Mouse (Mus musculus) frontal cortex, postnatal 10 days (tissue): ENCODE results near the gene Idh3a.
"Not testable (repeated sequence)": the region's sequence is repeated elsewhere in the genome, so short reads cannot be mapped to it uniquely, and the experiment has no call there.

Experiments used
- DNase-seq, 2 experiments: peaks; one replicate each; pipeline ENCODE4 v3.0.0; 2022; ENCODE audit warnings: low spot score in 2 of 2, mixed read lengths in 1 of 2

Gene Idh3a

DNA sequence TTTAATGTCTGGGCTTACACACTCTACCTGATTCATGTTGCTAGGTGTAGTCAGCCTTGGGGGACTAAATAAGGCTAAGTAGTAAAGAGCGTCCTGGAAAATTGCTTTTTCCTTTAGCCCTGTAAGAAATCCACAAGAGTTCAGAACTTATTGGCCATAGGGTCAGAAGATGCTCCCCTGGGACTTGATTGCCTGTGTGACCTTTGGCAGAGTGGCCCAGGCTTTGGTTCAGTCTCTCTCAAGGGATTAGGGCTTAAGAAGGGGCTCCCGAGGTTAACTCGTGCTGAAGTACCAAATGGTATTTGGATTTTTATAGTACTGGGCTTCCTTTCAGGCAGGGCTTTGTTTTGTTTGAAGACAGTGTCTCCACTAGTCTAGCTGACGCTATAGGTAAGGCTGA is 1.7 kb downstream of the Idh3a start:
- DNase-seq = no peak

DNA sequence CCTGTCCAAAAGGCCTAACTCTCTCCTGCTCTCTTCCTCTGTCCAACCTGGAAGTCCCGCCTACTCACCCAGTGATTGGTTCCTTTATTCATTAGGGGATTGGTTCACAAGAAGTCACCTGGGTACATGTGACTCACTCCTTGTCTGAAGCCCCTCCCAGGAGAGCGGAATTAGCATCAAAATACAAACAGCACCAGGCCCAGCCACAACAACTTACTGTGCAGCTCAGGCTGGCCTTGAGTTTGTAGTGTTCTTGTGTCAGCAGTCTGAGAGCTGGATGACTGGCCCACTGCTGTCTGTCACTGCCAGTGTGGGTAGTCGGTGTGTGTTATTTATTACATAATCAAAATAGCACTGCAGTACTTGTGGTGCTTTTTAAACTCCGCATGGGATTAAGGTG is 7.5 kb downstream of the Idh3a start:
- DNase-seq = not testable (repeated sequence)

DNA sequence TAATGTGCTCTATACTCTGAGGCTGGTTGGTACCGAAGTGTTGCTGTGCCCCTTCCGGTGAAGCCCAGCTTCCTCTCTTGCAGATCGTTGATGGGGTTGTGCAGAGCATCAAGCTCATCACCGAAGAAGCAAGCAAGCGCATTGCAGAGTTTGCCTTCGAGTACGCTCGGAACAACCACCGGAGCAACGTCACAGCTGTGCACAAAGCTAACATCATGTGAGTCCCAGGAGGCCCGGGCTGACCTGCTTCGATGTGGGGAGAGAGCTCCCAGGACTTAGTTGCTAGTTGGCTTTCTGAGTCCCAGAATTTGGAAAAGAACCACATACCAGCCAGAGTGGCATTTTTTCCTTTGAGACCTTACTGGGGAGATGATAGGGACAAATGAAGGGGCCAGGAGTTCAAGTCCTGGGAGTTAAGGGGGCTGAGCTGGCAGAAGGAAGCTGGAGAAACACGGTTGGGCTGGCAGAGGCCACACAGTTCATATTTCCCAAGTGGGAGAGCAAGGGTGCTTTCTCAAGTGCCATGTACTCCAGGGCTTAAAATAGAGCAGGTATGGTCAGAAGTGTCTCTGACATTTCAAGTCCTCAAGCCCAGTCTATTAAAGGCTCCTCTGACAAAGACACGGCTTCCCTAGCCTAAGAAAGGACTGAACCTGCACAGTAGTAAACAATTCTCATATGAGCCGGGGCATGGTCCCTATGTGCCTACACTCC is 10.8 kb downstream of the Idh3a start:
- DNase-seq = no peak

DNA sequence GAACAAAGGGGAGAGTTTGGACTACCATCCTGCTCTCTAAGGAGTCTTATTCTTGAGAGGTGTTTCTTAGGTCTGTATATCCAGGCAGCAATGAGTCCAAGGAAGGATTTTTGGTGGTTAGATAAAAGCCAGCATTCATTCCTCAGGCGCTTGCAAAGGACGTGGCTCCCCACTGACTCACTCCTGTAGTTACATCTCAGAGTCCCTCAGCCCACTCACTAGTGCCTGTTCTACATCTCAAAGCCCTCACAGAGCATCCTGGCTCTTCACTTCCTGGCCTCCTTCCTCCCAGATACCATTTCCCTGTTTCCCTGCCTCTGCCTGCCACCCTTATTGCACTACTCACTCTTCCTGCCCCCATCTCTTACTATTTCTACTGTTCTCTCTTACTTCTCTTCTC is 16.3 kb downstream of the Idh3a start:
- no peak for DNase-seq

DNA sequence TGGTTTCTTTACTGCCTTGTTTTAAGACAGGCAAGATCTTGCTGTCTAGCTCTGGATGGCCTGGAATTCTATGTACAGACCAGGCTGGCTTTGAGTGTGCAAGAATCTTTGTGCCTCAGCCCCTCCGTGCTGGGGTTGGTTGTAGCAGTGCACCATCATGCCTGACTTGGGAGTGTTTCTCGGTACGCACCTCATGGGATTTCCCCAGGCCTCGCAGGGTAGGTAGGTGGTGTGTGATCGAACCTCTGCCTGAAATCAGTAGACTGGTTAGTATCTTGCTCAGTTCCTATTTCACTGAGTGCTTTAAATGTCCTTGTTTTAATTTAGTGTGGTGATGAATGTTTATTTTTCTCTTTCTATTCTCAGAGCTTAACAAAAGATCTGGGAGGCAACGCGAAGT is 16.8 kb downstream of the Idh3a start:
- DNase-seq = no peak

DNA sequence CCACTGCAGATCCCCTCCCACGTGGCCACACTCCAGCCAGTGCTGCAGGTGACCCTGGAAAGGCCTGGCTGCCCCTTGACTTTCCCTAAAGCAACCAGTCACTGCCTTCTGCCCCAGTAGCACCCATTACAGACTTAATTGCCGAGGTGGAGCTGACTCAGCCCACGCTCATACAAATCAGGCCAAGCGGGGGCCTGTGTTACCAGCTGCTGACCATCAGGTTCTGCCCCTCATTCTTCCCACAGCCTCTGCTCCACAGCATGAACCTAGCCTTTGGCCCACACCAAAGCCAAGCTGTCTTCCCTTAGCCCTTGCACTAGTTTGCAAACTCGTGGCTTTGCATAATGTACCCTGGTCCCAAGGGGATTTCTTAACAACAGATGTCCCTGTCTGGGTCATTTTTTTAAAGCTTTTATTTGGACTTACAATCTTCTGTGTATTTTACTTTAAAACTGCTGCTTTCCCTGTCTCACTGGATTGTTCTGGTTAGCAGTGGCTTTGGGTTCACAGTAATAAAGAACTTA is 18.1 kb downstream of the Idh3a start:
- DNase-seq = no peak

DNA sequence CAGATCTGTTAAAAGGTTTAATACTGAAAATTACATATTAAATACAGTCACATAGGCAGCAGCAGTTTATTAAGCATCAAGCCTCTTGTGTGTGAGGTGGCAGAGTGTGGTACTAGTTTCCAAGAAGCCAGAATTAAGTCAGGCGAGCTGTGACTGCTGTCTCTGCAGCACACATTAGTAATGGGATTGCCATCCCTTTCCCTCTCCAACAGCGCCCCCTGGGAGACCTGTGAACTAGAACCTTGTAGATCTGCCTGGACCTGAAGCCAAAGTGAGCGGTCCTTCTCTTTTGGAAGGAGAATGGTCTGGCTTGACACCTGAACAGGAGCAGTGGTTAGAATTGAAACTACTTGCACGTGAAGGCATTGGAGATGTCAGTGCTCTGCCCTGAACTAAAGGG is 18.8 kb downstream of the Idh3a start:
- peak in 1 of 2 experiments; percentile 32 for DNase-seq

DNA sequence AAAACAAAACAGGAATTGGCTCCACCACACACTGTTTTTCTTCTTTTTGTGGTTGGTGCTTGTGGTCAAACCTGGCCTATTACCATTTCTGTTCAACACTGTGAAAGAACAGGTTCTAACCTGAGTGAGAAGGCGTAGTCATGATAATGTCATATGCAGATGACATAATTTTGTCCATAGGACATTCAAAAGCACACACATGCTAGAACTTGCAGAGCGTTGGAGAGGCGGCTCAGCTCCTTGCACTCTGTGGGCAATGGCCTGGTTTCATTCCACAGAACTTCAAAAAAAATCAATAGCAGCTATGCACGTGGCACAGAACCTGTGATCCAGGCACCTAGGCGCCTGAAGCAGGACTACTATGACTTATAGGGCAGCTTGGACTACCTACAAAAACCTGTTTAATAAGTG is 26.7 kb downstream of the Idh3a start:
- no peak for DNase-seq

DNA sequence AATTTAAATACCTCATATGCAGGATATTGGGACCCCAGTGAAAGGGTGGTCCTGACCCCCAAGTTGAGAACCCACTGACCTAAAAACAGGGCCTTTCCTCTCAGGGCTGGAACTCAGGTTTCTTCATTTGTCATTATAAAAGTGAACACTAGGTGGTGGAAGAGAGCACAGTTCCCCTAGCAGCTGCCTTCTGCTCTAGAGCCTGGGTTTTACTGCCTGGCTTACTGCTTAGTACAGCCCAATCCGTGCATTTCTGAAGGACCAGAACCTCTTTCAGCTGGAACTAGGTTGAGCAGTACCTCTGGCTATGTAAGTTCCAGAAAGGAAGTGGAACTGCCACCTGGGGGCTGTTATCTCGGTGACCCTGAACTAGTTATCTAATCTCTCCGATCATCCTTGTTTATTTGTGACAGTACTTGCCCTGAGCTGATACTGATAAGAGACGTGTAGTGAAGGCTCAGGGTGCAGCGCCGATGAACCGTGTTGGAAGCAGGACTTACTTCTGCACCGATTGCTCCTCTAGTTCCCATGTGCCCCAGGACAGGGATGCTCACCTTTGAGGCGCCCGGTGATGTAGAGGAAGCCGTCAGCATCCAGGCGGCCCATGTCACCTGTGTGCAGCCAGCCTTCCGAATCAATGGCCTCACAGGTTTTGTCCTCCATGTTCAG is 28.2 kb downstream of the Idh3a start:
- no peak for DNase-seq

DNA sequence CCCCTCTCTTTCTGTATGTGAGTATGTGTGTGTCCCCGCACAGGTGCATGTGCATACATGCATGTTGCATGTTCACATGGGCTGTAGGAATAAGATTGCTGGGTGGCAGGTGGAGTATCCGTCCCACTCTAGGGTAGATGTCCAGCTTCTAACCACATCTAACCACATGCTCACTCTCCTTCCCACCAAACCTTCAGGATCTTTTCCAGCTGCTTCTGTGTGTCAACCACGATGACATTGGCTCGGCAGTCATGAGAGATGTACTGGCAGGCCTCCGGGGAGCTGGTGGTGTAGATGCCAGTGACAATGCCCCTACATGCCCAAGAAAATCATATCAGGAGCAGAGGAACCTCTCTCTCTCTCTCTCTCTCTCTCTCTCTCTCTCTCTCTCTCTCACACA is 41.1 kb downstream of the Idh3a start:
- no peak for DNase-seq

DNA sequence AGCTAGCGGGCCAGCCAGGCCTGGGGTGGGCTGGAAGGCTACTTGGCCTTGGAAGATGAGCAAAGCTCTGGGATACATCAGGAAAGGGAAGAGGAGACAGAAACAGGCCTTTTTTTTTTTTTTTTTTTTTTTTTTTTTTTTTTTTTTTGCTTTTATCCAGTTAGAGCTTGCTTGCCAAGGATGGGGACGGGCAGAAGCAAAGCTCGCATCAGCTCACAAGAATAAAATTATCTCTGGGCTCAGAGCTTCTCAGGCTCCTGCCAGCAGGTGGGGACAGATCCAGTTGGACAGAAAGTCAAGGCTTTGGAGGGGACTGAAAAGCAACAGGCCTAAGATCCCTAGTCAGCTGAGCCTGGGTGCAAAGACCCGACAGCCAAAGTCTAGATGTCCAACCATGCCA is 42.6 kb downstream of the Idh3a start:
- no peak for DNase-seq

DNA sequence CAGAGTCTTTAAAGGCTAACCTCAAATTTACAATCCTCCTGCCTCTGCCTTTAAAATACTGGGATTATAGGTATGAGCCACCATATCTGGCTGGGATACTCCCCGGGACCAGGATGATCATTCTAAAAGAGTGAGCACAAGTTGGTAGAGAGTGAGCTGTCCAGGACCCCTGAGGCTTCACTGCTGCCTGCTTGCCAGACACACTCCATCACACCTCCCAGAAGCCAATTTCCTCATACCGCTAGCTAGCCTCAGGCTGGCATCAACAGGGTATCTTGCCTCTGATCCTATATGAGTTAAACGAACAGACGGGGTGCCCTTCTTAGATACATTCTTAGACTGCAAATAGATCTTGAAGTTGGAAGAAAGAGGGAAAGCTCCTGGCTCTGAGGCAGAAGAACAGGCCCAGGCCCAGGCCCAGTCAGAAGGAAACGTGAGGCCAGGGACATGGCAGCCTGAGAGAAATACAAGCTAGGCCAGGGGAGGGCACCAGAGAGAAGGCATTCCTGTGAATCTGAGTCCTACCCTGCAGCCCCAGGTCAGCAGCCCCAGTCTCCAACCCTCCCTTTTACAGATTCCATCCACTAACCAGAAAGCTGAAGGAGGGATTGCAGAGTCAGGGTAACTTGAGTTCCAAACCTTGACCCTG is 43.6 kb downstream of the Idh3a start:
- DNase-seq = no peak

DNA sequence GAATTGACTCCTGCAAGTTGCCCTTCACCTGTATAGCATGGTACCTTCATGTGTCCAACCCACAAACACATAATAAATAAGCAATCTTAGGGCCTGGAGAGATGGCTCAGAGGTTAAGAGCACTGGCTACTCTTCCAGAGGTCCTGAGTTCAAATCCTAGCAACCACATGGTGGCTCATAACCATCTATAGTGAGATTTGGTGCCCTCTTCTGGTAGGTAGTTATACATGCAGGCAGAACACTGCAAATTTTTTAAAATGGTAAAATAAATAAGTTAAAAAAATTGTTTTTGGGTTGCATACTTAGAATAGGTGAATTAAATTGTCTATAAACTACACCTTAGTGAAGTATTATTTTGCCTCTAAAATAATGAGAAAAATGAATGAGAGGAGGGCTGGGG is 44.8 kb downstream of the Idh3a start:
- no peak for DNase-seq

DNA sequence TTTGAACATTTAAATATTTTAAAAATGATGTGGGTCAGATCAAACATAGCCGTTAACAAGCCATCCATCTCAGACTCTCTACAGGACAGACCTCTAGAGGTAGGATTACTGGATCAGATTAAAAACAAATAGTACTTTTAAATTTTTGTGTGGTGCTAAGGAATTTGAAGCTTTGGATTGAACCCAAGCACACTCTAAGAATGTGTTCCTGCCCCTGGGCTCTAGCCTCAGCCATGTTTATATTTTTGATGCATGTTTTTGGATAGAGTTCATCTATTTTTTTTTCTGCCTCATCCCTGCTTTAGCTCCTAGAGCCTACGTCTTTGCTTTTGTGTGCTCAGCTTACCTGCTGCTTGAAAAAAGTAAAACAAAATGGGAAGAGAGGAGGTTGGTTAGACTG is 47.3 kb downstream of the Idh3a start:
- DNase-seq = no peak

DNA sequence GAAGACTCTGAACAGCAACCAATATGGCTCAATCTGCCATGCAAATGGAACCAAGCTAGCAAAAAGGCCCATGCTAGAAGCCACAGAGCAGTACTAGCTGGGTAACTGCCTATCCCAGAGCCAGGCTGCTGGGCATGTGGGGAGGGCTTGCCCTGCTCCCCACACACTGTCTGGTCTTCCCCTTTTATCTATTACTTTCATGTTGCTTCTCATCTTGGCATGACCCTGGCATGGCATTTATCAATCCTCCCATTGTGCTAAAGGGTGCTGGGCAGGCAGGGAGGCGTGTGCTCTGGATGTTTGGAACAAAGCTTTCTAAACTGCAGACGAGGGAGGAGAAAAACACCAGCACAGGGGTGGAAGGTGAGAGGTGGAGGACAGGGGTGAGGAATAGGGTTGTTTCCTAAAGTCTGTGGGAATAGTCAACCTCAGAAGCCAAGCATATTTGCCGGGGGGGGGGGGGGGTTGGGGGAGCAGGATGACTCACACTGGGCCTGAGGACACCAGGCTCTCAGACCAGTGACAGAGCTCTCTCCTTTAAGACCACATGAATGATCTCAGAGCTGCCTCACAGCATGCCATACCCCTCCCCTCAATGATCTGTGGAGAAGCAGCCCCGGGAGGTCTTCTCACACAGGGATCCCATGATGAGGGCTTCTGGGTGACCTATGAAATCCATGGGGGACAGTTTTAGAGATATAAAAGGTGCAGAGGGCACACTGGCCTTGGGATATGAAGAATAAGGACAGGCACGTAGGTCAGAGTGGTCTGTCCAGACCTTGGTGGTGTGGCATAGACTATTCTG is 51.6 kb downstream of the Idh3a start:
- DNase-seq = no peak

DNA sequence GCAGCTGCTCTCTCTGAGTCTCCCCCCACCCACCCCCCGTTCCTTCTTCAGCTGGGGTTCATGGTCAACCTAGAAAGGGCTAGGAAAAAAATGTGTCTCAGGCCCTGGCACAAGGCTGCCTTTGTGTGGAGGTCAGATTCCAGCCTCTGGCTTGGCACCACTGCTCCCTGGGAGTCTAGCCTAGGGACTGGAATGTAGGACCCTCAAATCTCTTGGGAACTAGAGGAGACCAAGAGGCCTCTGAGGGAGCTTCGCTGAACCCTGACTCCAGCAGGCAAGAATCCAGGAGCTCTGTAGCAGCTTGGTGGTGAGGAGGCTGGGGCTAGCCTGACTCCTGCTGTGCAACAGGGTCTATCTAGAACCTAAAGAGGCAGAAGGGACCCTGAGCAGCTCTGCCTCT is 53.1 kb downstream of the Idh3a start:
- no peak for DNase-seq

DNA sequence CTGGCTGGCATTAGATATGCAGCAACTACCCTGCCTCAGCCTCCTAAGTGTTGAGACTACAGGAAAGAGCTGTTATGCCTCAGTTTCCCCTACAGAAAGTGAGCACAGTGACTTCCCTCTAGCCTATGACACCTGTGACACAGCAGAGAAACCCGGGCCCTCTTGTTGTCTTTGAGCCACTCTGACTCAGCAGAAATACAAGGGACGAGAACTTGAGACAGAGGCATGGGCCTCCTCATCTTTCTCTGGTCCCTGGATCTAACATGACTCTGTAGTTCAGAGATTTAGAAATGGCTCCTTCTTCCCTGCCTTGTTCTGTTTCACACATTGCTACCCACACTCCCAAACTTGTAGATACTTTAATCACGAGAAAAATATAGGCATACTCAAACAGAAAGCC is 55.4 kb downstream of the Idh3a start:
- DNase-seq = no peak

DNA sequence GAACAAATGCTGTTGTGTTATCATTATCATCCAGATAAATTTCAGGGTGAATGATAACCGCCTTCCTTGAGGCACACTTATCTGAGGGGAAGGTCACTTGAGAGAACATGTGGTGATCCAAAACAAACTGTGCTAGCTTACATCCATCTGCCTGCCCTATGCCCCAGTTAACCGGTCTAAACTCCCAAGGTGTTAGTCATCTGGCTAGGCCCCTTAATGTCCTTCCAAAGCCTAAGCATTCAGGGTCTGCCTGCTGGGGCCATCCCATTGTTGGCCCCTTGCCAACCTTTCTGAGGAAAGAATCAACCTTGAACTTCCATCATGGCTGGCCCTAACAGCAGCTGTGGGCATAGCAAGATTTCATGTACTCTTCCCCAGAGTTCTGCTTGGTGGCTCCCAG is 56.0 kb downstream of the Idh3a start:
- DNase-seq = no peak

DNA sequence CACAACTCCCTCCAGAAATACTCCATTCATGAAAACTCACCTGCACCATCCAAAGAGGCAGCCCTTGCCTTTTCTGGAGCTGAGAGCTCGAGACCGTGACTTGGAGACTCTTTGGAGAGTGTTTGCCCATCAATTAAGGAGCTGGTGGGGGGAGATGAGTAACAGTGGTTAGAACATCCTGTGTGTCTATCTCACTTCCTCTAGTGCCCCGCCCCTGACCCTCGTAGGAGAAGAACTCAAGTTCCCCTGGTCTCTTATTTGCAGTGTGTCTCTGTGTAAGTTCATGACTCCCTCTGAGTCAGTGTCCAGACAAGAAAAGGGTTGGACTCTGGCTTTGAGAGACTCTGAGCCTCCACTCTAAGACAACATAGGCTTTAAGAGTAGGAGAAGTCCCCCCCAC is 56.4 kb downstream of the Idh3a start:
- no peak for DNase-seq

DNA sequence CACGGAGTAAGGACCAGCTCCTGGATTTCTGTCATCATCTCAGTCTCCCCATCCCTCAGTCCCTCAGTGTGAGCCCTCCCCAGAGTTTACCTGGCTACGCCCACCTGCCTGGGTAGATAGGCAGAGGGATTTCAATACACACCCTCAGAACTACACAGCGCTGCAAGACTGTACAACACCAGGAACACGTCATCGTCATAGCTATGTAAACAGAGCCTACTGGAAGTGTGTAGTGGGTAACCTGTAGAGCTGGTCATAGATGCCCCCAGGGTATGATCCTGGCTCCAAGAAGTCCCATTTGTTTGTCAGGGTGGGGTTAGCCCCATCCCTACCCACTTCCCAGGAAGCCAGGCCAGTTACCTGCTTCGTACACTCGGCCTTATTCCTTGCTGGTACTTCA is 57.0 kb downstream of the Idh3a start:
- no peak for DNase-seq

DNA sequence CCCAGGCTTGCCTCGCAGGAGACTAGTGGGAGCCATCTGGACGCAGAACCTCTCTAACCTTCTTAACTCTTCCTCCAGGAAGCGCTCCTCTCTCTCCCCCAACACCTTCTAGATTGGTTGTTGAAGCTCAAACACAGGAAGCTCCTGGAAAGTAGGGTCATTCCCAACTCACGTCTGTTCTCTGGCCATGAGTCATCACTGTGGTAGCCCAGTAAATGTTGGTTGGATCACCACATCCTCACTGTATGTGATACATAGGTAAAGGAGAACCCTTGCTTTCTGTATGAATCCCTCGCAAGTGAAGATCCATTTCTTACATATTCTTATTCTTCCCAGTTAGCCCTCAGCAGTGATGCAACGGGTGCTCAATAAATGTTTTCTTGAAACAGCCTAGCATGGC is 59.4 kb downstream of the Idh3a start:
- DNase-seq = no peak

DNA sequence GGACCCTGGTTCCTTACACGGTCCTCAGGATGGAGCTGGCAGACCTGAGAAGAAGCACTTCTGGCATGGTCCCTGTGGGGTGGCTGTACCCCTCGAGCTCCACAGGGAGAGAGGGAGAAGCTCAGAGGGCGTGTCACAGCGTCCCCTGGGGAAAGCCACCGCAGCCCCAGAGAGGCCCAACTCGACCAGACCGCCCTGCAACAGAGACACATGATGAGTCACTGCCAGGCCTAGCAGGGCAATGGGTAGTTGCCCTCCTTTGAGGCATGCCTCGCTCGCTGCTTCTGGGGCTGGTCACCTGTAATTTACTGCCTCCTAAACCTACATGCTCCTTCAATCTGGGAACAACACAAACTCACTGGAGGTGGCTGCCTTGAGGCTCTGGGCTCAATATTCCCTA is 60.1 kb downstream of the Idh3a start:
- DNase-seq = no peak
